Mouse (Mus musculus) lung, adult 2 months (tissue): ENCODE results near the gene Mocs3.

Experiments used
- CTCF ChIP-seq: fragments of 200-500 bp; IDR thresholded peaks from 2 replicates; pipeline ENCODE4 v1.5.1; 2011; ENCODE audit warnings: mild to moderate bottlenecking, low read length, control low read depth; ENCODE audit not compliant: insufficient read depth
- POLR2A ChIP-seq: fragments of 200-500 bp; IDR thresholded peaks from 2 replicates; pipeline ENCODE4 v1.6.1; 2011; ENCODE audit warnings: low read depth, mild to moderate bottlenecking, control low read depth, low read length, borderline replicate concordance; ENCODE audit errors: extremely low read depth

- TF ChIP-seq CTCF = no peak
- TF ChIP-seq POLR2A = no peak
Measured at GRCm38 (mm10) chr2:168195721-168196120, 34.7 kb upstream of the Mocs3 start.
